Mouse (Mus musculus) left cerebral cortex, postnatal 10 days (tissue): Measurements from ENCODE around the gene Pik3cb. TPM values are rescaled to one million over a fixed set of nuclear protein-coding genes. Genes with fewer than 3 reads are reported as not detected.

Source experiments
- DNase-seq, 2 experiments: peaks; one replicate each; pipeline ENCODE4 v3.0.0; 2021 to 2022; ENCODE audit warnings: low spot score in 2 of 2, mixed read lengths in 1 of 2; ENCODE audit errors: extremely low spot score in 1 of 2
- intact Hi-C: fragments of 180-260 bp; cut with DNase I; formaldehyde crosslinking; loops from one replicate; pipeline ENCODE4 v1.15.1; 2025
- total RNA-seq, 2 experiments: library from RNA; stranded (reverse); gene quantifications; 2 replicates each; pipeline ENCODE4 v1.2.3; 2021

Gene Pik3cb
- total RNA-seq, 2 experiments from 2014 or later: 18.8 to 19.0 TPM

- no peak for DNase-seq
- intact Hi-C loops: no loop called here
These were observed 106.3 kb downstream of the Pik3cb start for GRCm38 (mm10) chr9:99034111-99034510.

GRCm38 (mm10) chr9:99032031-99032430 is 108.4 kb downstream of the Pik3cb start:
- no peak for DNase-seq
- intact Hi-C loops: no loop called here

GRCm38 (mm10) chr9:99021751-99022150 is 118.7 kb downstream of the Pik3cb start:
- no peak for DNase-seq
- intact Hi-C loops: no loop called here

- intact Hi-C loops: no loop called here
- peak in 1 of 2 experiments; percentile 48 for DNase-seq
These were observed 119.3 kb downstream of the Pik3cb start for GRCm38 (mm10) chr9:99021166-99021565.

- intact Hi-C loops: no loop called here
- DNase-seq: no peak
These were observed 122.7 kb downstream of the Pik3cb start for GRCm38 (mm10) chr9:99017679-99018078.

GRCm38 (mm10) chr9:99016759-99017158 is 123.7 kb downstream of the Pik3cb start:
- peak in 1 of 2 experiments; percentile 22 for DNase-seq
- intact Hi-C loops: no loop called here

GRCm38 (mm10) chr9:99016301-99016700 is 124.1 kb downstream of the Pik3cb start:
- no peak for DNase-seq
- intact Hi-C loops: no loop called here

GRCm38 (mm10) chr9:99009898-99010199 is 130.6 kb downstream of the Pik3cb start:
- intact Hi-C loops: no loop called here
- no peak for DNase-seq

- no peak for DNase-seq
- intact Hi-C loops: no loop called here
These were observed 131.1 kb downstream of the Pik3cb start for GRCm38 (mm10) chr9:99009069-99009897.

- DNase-seq: no peak
- intact Hi-C loops: no loop called here
These were observed 139.1 kb downstream of the Pik3cb start for GRCm38 (mm10) chr9:99001326-99001725.

- peak in 1 of 2 experiments; percentile 17 for DNase-seq
- intact Hi-C loops: no loop called here
These were observed 140.5 kb downstream of the Pik3cb start for GRCm38 (mm10) chr9:98999881-99000339.

GRCm38 (mm10) chr9:98994103-98994502 is 146.3 kb downstream of the Pik3cb start:
- intact Hi-C loops: no loop called here
- no peak for DNase-seq

- intact Hi-C loops: loop anchor here (10.0 kb wide), 1 partner anchor 468 kb away; the partner anchor contains the start of gene Nme9
- DNase-seq: no peak
These were observed 153.3 kb downstream of the Pik3cb start for GRCm38 (mm10) chr9:98987131-98987530.

Other genes with a start within 250 kb of the Pik3cb start
- not detected for gene 7420426K07Rik, start 237.5 kb downstream of the Pik3cb start, total RNA-seq
- 1 to 10 TPM in 1 of 2 experiments, under 1 TPM in 1; 0.79 to 1.1 TPM for gene Foxl2, start 185.3 kb downstream of the Pik3cb start, total RNA-seq
- gene Faim, start 154.2 kb downstream of the Pik3cb start, total RNA-seq: 10 to 100 TPM; 34.1 to 34.3 TPM
- under 1 TPM in 1 of 2 experiments, not detected in 1; 0.30 TPM for gene Gm1123, start 104.9 kb downstream of the Pik3cb start, total RNA-seq
- gene Faiml, start 96.6 kb upstream of the Pik3cb start, total RNA-seq: not detected
- gene Cep70, start 102.7 kb upstream of the Pik3cb start, total RNA-seq: 10 to 100 TPM; 15.4 to 17.2 TPM
- gene Esyt3, start 217.9 kb upstream of the Pik3cb start, total RNA-seq: 1 to 10 TPM; 1.6 TPM